Mouse (Mus musculus): ENCODE measurements around the gene Tbrg4. TPM values are rescaled to one million over a fixed set of nuclear protein-coding genes. Genes with fewer than 3 reads are reported as not detected.

Tbrg4 gene
- total RNA-seq, 2 experiments from 2014 or later, result 100 to 106 TPM

Other genes starting within 250 kb of the Tbrg4 start
- 10 to 100 TPM; 41.1 to 42.5 TPM for gene Zmiz2, start 237.0 kb downstream of the Tbrg4 start, total RNA-seq (2021)
- gene Ppia, start 210.6 kb downstream of the Tbrg4 start, total RNA-seq (2021), result 100 to 1,000 TPM; 500 to 603 TPM
- 10 to 100 TPM; 57.1 to 59.4 TPM for gene H2afv, start 181.6 kb downstream of the Tbrg4 start, total RNA-seq (2021)
- 10 to 100 TPM; 49.6 to 53.0 TPM for gene Purb, start 150.2 kb downstream of the Tbrg4 start, total RNA-seq (2021)
- gene Myo1g, start 105.1 kb downstream of the Tbrg4 start, total RNA-seq (2021), result 1 to 10 TPM; 1.9 to 3.2 TPM
- 10 to 100 TPM; 22.8 to 32.9 TPM for gene Ccm2, start 79.2 kb downstream of the Tbrg4 start, total RNA-seq (2021)
- under 1 TPM; 0.62 to 0.73 TPM for gene Nacad, start 20.0 kb downstream of the Tbrg4 start, total RNA-seq (2021)
- not detected for gene Wap, start 12.6 kb upstream of the Tbrg4 start, total RNA-seq (2021)
- 1 to 10 TPM; 5.6 to 6.2 TPM for gene Ramp3, start 32.5 kb upstream of the Tbrg4 start, total RNA-seq (2021)
- gene Gm11983, start 211.6 kb upstream of the Tbrg4 start, total RNA-seq (2021), result not detected

All from heart, postnatal 14 days (tissue).